Mouse (Mus musculus) limb, embryonic 12.5 days (tissue): Measurements from ENCODE around the gene Cmtr2. TPM values are rescaled to one million over a fixed set of nuclear protein-coding genes. Genes with fewer than 3 reads are reported as not detected.
A peak's percentile ranks its signal among the peaks of the same experiment; 100 is the strongest.

Source experiments
- ATAC-seq: fragments of 200-750 bp; cut with Nextera tagmentation; 2 replicates; pipeline ENCODE4 v1.8.0; 2017; ENCODE audit warnings: low read depth, moderate TSS enrichment; ENCODE audit not compliant: insufficient number of reproducible peaks, insufficient read depth, low FRiP score, low TSS enrichment
- H3K27ac ChIP-seq: fragments of 300-500 bp; sonication (generic); 2 replicates; pipeline ENCODE4 v1.5.1; 2016; ENCODE audit warnings: mild to moderate bottlenecking, moderate library complexity
- H3K27me3 ChIP-seq: fragments of 300-500 bp; sonication (generic); 2 replicates; pipeline ENCODE4 v1.6.1; 2016; ENCODE audit warnings: mild to moderate bottlenecking, moderate library complexity
- H3K36me3 ChIP-seq: fragments of 300-500 bp; sonication (generic); 2 replicates; pipeline ENCODE4 v1.6.1; 2016; ENCODE audit warnings: mild to moderate bottlenecking, moderate library complexity
- H3K4me1 ChIP-seq: fragments of 300-500 bp; sonication (generic); replicated peaks from 2 replicates; pipeline ENCODE4 v1.6.1; 2016
- H3K4me2 ChIP-seq: fragments of 300-500 bp; sonication (generic); 2 replicates; pipeline ENCODE4 v1.6.1; 2016; ENCODE audit warnings: mild to moderate bottlenecking, moderate library complexity
- H3K4me3 ChIP-seq: fragments of 300-500 bp; sonication (generic); replicated peaks from 2 replicates; pipeline ENCODE4 v1.5.1; 2016; ENCODE audit warnings: mild to moderate bottlenecking
- H3K9ac ChIP-seq: fragments of 300-500 bp; sonication (generic); replicated peaks from 2 replicates; pipeline ENCODE4 v1.6.1; 2016; ENCODE audit warnings: mild to moderate bottlenecking, moderate library complexity
- H3K9me3 ChIP-seq: fragments of 300-500 bp; sonication (generic); 2 replicates; pipeline ENCODE4 v1.6.1; 2016; ENCODE audit warnings: mild to moderate bottlenecking, moderate library complexity
- WGBS: fragments of 180-500 bp; shearing (Covaris S2); methylation state at CpG from one replicate; pipeline ENCODE4 v1.1.7; 2016; 5-methylcytosine and 5-hydroxymethylcytosine counted together
- polyA plus RNA-seq: library from polyadenylated mRNA; unstranded; fragments of >200 nt; fragmentation: Nextera tagmentation; extraction: Ambion mirVana; gene quantifications from 2 replicates; pipeline ENCODE4 v1.2.1, GENCODE M21; 2016

Cmtr2 gene
- polyA plus RNA-seq, 1 experiment from 2014 or later = 9.1 TPM

DNA sequence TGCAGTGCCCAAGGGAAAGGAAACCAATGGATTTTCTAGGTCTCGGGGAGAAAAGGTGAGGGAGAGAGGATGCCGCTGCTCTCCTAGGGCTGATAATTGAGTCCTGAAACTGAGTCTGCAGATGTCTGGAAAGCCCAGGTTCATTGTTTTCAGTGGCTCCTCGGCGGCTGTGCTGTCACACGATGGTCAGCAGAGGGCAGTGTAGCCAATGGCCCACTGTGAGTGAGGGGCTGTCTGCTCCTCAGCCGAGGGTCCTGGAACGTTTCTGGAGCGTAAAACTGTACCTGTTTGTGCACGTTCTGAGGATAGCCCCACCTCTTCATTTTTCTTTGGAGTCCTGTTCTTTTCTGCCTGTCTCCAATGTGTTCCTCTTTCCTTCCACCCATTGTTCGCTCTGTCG is 13.7 kb upstream of the Cmtr2 start:
- no peak for ATAC-seq
- H3K9me3 ChIP-seq = no peaks in the 10 kb centered on the region
- WGBS = 29% methylated on average over 11 of the region's 11 CpGs

DNA sequence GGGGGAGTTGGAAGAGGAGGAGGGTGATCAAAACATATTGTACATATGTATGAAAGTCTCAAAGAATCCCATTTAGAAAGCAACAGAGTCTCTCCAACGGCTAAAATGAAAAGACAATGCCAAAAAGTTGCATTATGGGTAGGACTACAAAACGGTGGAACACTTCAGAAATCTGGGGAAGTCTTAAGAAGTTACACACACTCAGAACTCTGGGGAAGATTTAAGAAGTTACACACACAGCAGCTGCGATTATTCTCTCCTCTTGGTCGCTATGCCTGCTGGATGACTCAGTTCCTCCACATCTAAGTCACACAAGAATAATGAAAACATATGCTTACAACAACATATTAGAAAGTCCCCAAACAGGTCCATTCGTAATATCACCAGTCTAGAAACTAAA is 788 bp downstream of the Cmtr2 start:
- H3K4me1 ChIP-seq = peaks cover 8% of the 10 kb centered on the region
- H3K4me3 ChIP-seq = no peak overlapping the region
- H3K4me2 ChIP-seq = no peak overlapping the region
- H3K27me3 ChIP-seq = 0 out of 2 replicates have a peak, but pooled peaks cover 4% of the 10 kb centered on the region
- no peak overlapping the region for H3K27ac ChIP-seq
- 73% methylated on average over 5 of the region's 5 CpGs for WGBS
- H3K9ac ChIP-seq = no peak overlapping the region
- no peaks in the 10 kb centered on the region for H3K9me3 ChIP-seq
- no peak for ATAC-seq
- peaks cover 5% of the 10 kb centered on the region for H3K36me3 ChIP-seq

More for the DNA sequence above, 13.7 kb upstream of the Cmtr2 start:
- Histone ChIP-seq H3K4me3 (no peak overlapping the region), H3K4me1 (no peaks in the 10 kb centered on the region), H3K27me3 (no peaks in the 10 kb centered on the region; the same call in 1 of the 2 replicates), H3K9ac (no peak overlapping the region), H3K27ac (no peak overlapping the region), H3K36me3 (no peaks in the 10 kb centered on the region), H3K4me2 (no peak overlapping the region)

DNA sequence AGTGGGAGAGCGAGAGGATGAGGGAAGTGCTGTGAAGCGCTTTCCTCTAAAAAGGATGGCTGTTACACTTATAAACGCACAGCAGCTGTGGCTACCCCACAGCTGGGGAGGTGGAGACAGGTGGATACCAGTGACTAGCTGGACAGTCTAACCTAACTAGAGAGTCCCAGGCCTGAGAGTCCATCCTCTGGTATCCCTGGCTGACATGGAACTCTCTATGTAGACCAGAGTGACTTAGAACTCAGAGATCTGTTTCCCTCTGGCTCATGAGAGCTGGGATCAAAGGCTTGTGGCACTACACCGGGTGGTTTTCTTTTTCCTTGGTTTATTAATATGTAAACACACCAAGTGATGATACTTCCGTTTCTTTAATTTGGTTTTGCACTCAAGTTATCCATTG is 1.7 kb downstream of the Cmtr2 start:
- no peak overlapping the region for H3K9ac ChIP-seq
- ATAC-seq = peak; percentile 5; the same call in 1 of the 2 replicates

DNA sequence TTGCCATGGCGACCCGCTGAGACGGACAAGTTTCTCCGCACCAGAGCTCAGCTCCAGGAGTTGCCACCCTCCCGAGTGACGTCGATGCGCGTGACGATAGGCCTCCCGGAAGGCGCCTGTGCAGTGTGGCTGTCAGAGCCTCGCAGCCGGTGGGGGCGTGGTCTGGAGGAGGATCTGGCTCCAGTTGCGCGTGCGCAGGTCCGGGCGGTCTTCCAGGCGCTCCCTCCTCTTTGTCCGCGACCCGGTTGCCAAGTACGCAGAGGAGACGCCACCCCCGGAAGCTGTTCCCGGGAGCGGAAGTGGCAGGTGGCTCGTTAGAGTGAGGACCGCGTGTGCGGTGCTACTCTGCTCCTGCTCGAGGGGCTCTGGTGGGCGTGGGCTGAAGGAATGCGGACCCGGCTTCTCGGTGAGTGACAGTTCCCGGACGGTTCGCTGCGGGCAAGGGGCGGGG is 2.2 kb downstream of the Cmtr2 start:
- H3K27ac ChIP-seq = 0 out of 2 replicates have a peak overlapping the region, but pooled peaks have one; percentile 29
- no peaks in the 10 kb centered on the region for H3K27me3 ChIP-seq

More for the DNA sequence above, 1.7 kb downstream of the Cmtr2 start:
- 36% methylated on average over 5 of the region's 5 CpGs for WGBS
- no peak overlapping the region for H3K27ac ChIP-seq
- peak overlapping the region; percentile 60 for H3K4me3 ChIP-seq
- peaks cover 8% of the 10 kb centered on the region for H3K4me1 ChIP-seq
- peak overlapping the region; percentile 70 for H3K4me2 ChIP-seq
- H3K27me3 ChIP-seq = no peaks in the 10 kb centered on the region
- no peaks in the 10 kb centered on the region for H3K9me3 ChIP-seq
- peaks cover 15% of the 10 kb centered on the region for H3K36me3 ChIP-seq

DNA sequence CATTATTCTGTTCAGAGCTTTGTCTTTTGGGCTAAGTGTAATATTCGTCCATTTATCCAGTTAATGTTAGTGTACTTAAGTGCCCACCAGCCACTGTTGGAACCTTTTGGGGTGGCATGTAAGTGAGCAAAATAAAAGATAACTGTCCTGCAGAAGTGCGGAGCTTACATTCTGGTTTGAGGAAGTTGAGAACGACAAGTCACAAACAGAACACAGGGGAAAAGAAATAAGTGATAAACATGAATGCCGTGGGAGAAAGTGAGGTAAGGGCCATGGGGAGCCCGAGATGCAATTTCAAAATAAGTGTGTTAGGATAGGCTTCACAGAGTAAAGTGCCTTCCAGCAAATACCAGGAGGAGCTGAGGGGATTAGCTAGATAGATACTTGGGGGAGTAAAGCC is 3.0 kb downstream of the Cmtr2 start:
- peaks cover 8% of the 10 kb centered on the region for H3K4me1 ChIP-seq
- H3K27ac ChIP-seq = no peak overlapping the region
- no peak overlapping the region for H3K9ac ChIP-seq
- 75% methylated on average over 5 of the region's 5 CpGs for WGBS
- no peaks in the 10 kb centered on the region for H3K9me3 ChIP-seq
- H3K27me3 ChIP-seq = no peaks in the 10 kb centered on the region
- H3K36me3 ChIP-seq = peaks cover 28% of the 10 kb centered on the region
- no peak for ATAC-seq
- H3K4me3 ChIP-seq = peak overlapping the region; percentile 60
- peak overlapping the region; percentile 70 for H3K4me2 ChIP-seq

More for the DNA sequence above, 2.2 kb downstream of the Cmtr2 start:
- Histone ChIP-seq H3K4me3 (peak overlapping the region; percentile 60), H3K4me1 (peaks cover 8% of the 10 kb centered on the region), H3K4me2 (peak overlapping the region; percentile 70), H3K9ac (peak overlapping the region; percentile 45; the same call in 1 of the 2 replicates), H3K9me3 (no peaks in the 10 kb centered on the region), H3K36me3 (peaks cover 20% of the 10 kb centered on the region)
- peak; percentile 99 for ATAC-seq
- under 1% methylated on average over 43 of the region's 43 CpGs for WGBS

DNA sequence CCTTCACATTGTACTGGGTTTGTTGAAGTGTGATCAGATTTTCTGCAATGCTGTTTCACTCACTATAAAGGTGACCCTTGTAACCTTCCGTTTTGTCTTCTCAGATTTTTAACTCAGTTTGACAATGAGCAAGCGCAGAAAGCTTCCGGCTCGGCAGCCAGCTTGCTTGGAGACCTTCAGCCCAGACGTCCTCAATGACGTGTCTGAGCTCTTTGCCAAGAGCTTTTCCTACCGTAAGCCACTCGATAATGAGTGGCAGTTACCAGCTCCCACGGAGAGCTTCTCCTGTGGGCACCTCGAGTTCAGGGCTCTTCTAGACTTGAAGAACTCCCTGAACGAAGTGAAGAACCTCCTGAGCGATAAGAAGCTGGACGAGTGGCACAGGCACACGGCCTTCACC is 5.5 kb downstream of the Cmtr2 start:
- no peak overlapping the region; the same call in 1 of the 2 replicates for H3K9ac ChIP-seq
- peaks cover 8% of the 10 kb centered on the region for H3K4me1 ChIP-seq
- no peak overlapping the region for H3K27ac ChIP-seq
- peaks cover 32% of the 10 kb centered on the region for H3K36me3 ChIP-seq
- 93% methylated on average over 14 of the region's 14 CpGs for WGBS
- no peak overlapping the region for H3K4me3 ChIP-seq
- H3K9me3 ChIP-seq = no peaks in the 10 kb centered on the region
- no peak for ATAC-seq
- H3K27me3 ChIP-seq = no peaks in the 10 kb centered on the region
- H3K4me2 ChIP-seq = no peak overlapping the region

DNA sequence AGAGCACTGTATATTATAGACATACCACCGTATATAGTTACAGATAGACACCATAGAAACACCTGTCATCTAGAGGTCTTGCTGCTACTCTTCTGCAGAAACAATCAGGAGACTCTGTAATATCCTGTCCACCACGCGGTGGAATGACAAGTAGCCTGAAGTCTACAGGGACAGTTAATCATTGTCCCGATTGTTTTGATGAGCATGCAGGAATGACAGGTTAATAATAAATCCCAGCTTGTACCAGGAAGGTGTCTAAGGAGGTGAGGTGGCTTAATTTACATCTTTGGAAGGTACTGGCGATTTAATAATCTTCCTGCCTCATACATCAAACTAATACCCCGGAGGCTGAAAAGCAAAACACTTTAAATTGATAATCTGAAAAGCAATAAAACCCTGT is 15.3 kb downstream of the Cmtr2 start:
- 63% methylated on average over 6 of the region's 6 CpGs for WGBS
- Histone ChIP-seq H3K4me2 (no peak overlapping the region), H3K9ac (no peak overlapping the region), H3K36me3 (no peaks in the 10 kb centered on the region), H3K9me3 (0 out of 2 replicates have a peak, but pooled peaks cover 4% of the 10 kb centered on the region), H3K27me3 (no peaks in the 10 kb centered on the region), H3K4me1 (no peaks in the 10 kb centered on the region), H3K27ac (no peak overlapping the region), H3K4me3 (no peak overlapping the region)
- no peak for ATAC-seq

DNA sequence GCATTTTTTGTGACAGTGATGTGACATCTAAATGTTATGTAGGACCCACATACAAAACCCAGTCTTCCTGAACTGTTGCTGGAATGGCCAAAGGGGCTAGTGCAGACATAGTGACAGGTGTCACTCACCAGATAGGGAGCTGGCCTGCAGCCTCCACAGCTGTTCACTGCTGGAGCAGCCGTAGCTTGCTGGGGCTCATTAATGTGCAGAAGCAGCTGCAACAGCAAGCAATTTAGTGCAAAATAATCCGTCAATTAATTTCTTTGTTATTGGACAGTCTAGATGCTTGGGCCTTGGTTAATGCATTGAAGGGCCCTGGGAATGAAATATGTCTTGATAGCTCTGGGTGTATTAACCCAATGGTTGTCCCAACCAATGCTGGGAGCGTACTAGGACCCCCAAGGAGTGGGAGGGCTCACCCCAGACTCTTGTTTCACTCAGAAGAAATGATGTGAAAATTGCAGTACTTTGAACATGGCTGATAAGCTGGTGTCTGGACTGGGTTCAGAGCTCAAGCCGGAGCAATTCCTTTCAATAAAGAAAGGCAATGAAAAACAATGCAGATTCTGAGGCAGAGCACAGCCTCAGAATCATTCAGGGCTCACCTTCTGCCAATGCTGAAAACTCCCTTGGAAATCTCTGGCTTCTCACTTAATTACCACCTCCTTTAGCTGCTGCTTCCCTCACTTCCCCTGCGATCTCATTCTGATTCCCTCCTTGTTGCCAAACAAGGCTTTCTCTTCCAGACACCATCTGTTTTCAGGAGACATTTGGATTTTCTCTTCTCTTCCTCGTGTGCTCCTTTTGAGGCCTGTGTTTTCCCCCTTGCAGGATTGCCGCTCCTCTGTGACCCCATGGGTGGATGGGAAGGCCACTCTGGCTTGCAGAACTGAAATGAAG is 27.1 kb downstream of the Cmtr2 start:
- H3K27ac ChIP-seq = no peak overlapping the region
- H3K27me3 ChIP-seq = no peaks in the 10 kb centered on the region
- ATAC-seq = no peak; the same call in 1 of the 2 replicates
- no peak overlapping the region for H3K9ac ChIP-seq
- H3K4me3 ChIP-seq = no peak overlapping the region
- peaks cover 5% of the 10 kb centered on the region; the same call in 1 of the 2 replicates for H3K4me1 ChIP-seq
- 40% methylated on average over 7 of the region's 7 CpGs for WGBS
- no peaks in the 10 kb centered on the region for H3K36me3 ChIP-seq
- H3K4me2 ChIP-seq = no peak overlapping the region
- H3K9me3 ChIP-seq = no peaks in the 10 kb centered on the region

DNA sequence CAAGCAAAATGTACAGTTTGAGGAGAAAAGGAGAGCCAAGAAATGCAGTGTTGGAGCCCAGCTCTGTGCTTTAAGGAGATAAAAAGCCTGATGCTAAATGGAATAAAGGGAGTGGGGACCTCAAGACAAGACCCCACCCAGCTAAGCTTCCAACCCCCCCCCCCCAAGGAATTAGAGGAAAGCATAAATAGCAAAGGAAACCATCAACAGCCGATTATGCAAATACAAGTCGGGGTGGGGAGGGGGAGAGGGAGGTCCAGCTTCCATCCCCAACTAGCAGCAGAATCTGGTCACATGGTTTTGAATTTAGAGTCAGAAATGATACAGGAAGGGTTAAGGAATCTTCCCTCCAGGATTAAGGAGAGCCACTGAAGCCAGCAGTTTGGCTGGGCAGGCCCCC is 29.1 kb downstream of the Cmtr2 start:
- Histone ChIP-seq H3K27me3 (no peaks in the 10 kb centered on the region), H3K4me1 (peaks cover 5% of the 10 kb centered on the region; the same call in 1 of the 2 replicates), H3K9me3 (no peaks in the 10 kb centered on the region), H3K36me3 (no peaks in the 10 kb centered on the region), H3K4me3 (no peak overlapping the region), H3K4me2 (no peak overlapping the region), H3K9ac (no peak overlapping the region), H3K27ac (no peak overlapping the region)
- ATAC-seq = no peak
- 49% methylated on average over 2 of the region's 2 CpGs for WGBS

DNA sequence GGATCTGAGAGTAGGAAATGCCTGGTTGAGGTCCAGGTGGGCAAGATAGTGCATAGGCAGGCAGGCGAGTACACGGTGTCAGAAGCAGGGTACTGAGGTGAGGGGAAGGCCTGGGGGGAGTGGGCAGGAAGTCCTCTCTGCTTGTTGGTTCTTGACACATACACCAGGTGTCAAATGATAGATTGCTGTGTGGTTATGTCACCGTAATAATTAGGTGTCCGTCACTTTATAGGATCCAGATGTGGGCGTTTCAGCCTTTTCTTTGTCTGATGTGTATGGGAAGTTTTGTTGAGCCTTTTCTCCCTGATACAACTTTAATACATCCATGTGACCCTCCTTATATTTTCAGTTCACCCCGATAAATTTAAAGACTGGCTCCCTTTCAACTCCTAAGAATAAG is 31.8 kb downstream of the Cmtr2 start:
- no peaks in the 10 kb centered on the region for H3K9me3 ChIP-seq
- H3K4me1 ChIP-seq = peaks cover 5% of the 10 kb centered on the region; the same call in 1 of the 2 replicates
- no peaks in the 10 kb centered on the region for H3K36me3 ChIP-seq
- ATAC-seq = no peak
- H3K9ac ChIP-seq = no peak overlapping the region
- WGBS = 18% methylated on average over 6 of the region's 6 CpGs
- H3K27me3 ChIP-seq = no peaks in the 10 kb centered on the region
- H3K4me2 ChIP-seq = no peak overlapping the region
- no peak overlapping the region for H3K4me3 ChIP-seq
- peak overlapping the region; percentile 29; the same call in 1 of the 2 replicates for H3K27ac ChIP-seq

DNA sequence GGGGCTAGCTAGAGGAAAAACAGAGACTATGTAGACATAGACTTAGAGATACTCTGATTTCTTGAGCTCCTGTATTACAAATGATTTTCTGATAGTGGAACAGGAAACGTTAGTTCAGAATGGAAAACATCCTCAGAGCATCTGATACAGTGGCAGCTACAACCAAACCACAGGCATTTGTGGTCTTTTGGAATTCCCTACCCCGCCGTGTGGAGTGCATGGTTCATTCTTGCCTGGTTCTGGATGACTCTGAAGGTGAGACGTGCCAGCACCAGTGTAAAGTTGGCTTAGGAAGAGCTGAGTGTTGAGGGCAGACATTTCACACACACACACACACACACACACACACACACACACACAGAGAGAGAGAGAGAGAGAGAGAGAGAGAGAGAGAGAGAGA is 38.5 kb downstream of the Cmtr2 start:
- Histone ChIP-seq H3K9me3 (no peaks in the 10 kb centered on the region), H3K4me2 (no peak overlapping the region), H3K9ac (no peak overlapping the region), H3K27me3 (no peaks in the 10 kb centered on the region), H3K4me3 (no peak overlapping the region), H3K4me1 (no peaks in the 10 kb centered on the region), H3K36me3 (no peaks in the 10 kb centered on the region), H3K27ac (no peak overlapping the region)
- ATAC-seq = no peak
- 83% methylated on average over 4 of the region's 4 CpGs for WGBS
